Mouse (Mus musculus) ES-Bruce4 (cell line): Measurements from ENCODE around the gene Fgfr2.

ENCODE experiments used
- CTCF ChIP-seq: IDR thresholded peaks from one replicate; pipeline ENCODE4 v1.8.1; 2011; ENCODE audit warnings: low read depth, low read length
- EP300 ChIP-seq: IDR thresholded peaks from 2 replicates; pipeline ENCODE4 v1.6.1; 2011; ENCODE audit warnings: low read depth, low read length; ENCODE audit not compliant: insufficient read depth
- POLR2A ChIP-seq: IDR thresholded peaks from one replicate; pipeline ENCODE4 v1.8.1; 2011; ENCODE audit warnings: low read length; ENCODE audit not compliant: insufficient read depth

DNA sequence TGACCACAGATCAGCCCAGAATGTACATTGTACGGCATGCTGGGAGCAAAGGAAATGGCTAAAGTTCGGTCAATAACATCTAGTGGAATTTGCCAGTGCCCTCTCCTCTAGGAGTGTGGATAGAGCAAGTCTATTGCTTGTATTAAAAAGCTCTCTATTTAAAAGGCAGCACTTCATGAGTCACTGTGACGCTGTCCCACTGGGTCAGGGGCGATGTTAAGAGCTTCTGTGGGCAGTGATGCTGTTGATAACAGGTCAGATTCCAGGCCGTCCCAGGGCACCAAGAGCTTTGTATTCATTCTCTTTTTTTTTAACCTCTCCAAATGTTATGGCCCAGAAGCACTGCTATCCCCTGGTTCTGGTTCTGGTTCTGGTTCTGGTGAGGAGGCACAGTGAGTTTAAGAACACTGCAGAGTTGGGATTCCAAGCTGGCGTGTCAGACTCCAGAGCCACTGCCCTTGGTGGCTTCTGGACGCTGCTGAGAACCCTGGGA, 2366.8 kb downstream of the Fgfr2 start:
- TF ChIP-seq EP300 = no peak
- TF ChIP-seq CTCF = no peak
- no peak for TF ChIP-seq POLR2A
